Mouse (Mus musculus) hindbrain, embryonic 15.5 days (tissue): ENCODE results near the gene H2-Oa. TPM values are rescaled to one million over a fixed set of nuclear protein-coding genes. Genes with fewer than 3 reads are reported as not detected.
A peak's percentile ranks its signal among the peaks of the same experiment; 100 is the strongest.
"Not testable (repeated sequence)": the region's sequence is repeated elsewhere in the genome, so short reads cannot be mapped to it uniquely, and the experiment has no call there.

ENCODE experiments used
- ATAC-seq: fragments of 200-750 bp; cut with Nextera tagmentation; 2 replicates; pipeline ENCODE4 v1.8.0; 2017; ENCODE audit warnings: low read depth, moderate number of reproducible peaks, moderate TSS enrichment; ENCODE audit not compliant: low FRiP score
- H3K27ac ChIP-seq: fragments of 300-500 bp; sonication (generic); replicated peaks from 2 replicates; pipeline ENCODE4 v1.5.1; 2015; ENCODE audit warnings: mild to moderate bottlenecking, inconsistent platforms
- H3K27me3 ChIP-seq: fragments of 300-500 bp; sonication (generic); 2 replicates; pipeline ENCODE4 v1.6.1; 2015; ENCODE audit warnings: control low read depth, inconsistent platforms
- H3K36me3 ChIP-seq: fragments of 300-500 bp; sonication (generic); 2 replicates; pipeline ENCODE4 v1.6.1; 2015; ENCODE audit warnings: control low read depth, inconsistent platforms
- H3K4me1 ChIP-seq: fragments of 300-500 bp; sonication (generic); replicated peaks from 2 replicates; pipeline ENCODE4 v1.6.1; 2015; ENCODE audit warnings: control low read depth, inconsistent platforms
- H3K4me2 ChIP-seq: fragments of 300-500 bp; sonication (generic); 2 replicates; pipeline ENCODE4 v1.6.1; 2015; ENCODE audit warnings: moderate library complexity, mild to moderate bottlenecking, inconsistent platforms
- H3K4me3 ChIP-seq: fragments of 300-500 bp; sonication (generic); 2 replicates; pipeline ENCODE4 v1.5.1; 2015; ENCODE audit warnings: mild to moderate bottlenecking, inconsistent platforms
- H3K9ac ChIP-seq: fragments of 300-500 bp; sonication (generic); 2 replicates; pipeline ENCODE4 v1.6.1; 2015; ENCODE audit warnings: inconsistent platforms
- H3K9me3 ChIP-seq: fragments of 300-500 bp; sonication (generic); 2 replicates; pipeline ENCODE4 v1.6.1; 2016; ENCODE audit warnings: control low read depth, inconsistent platforms
- WGBS: fragments of 180-500 bp; shearing (Covaris S2); methylation state at CpG from one replicate; pipeline ENCODE4 v1.1.7; 2015; 5-methylcytosine and 5-hydroxymethylcytosine counted together
- polyA plus RNA-seq: library from polyadenylated mRNA; unstranded; fragments of >200 nt; fragmentation: Nextera tagmentation; extraction: Ambion mirVana; gene quantifications from 2 replicates; pipeline ENCODE4 v1.2.1, GENCODE M21; 2015

Gene H2-Oa
- polyA plus RNA-seq, 1 experiment from 2014 or later, result 0.14 TPM

- 68% methylated on average over 7 of the region's 7 CpGs for WGBS
- H3K27me3 ChIP-seq, result peaks cover 48% of the 10 kb centered on the region
- H3K9me3 ChIP-seq, result no peaks in the 10 kb centered on the region
- no peak for ATAC-seq
- peaks cover 17% of the 10 kb centered on the region for H3K4me1 ChIP-seq
- no peaks in the 10 kb centered on the region for H3K36me3 ChIP-seq
- no peak overlapping the region for H3K9ac ChIP-seq
- no peak overlapping the region for H3K27ac ChIP-seq
- no peak overlapping the region for H3K4me2 ChIP-seq
- no peak overlapping the region for H3K4me3 ChIP-seq
Measured at GRCm38 (mm10) chr17:34137601-34138000, 45.5 kb downstream of the H2-Oa start.

GRCm38 (mm10) chr17:34138655-34139054 lies 46.5 kb downstream of the H2-Oa start:
- peaks cover 48% of the 10 kb centered on the region for H3K27me3 ChIP-seq
- H3K4me1 ChIP-seq, result peaks cover 17% of the 10 kb centered on the region
- 0 out of 2 replicates have a peak overlapping the region, but pooled peaks have one; percentile 24 for H3K4me3 ChIP-seq
- no peaks in the 10 kb centered on the region for H3K36me3 ChIP-seq
- WGBS, result 85% methylated on average over 7 of the region's 7 CpGs
- H3K4me2 ChIP-seq, result no peak overlapping the region; the same call in 1 of the 2 replicates
- H3K9me3 ChIP-seq, result no peaks in the 10 kb centered on the region
- H3K27ac ChIP-seq, result no peak overlapping the region
- no peak for ATAC-seq
- H3K9ac ChIP-seq, result no peak overlapping the region

GRCm38 (mm10) chr17:34139416-34139815 lies 47.3 kb downstream of the H2-Oa start:
- Histone ChIP-seq H3K9me3 (no peaks in the 10 kb centered on the region), H3K9ac (no peak overlapping the region), H3K27me3 (peaks cover 48% of the 10 kb centered on the region), H3K4me1 (peaks cover 17% of the 10 kb centered on the region), H3K4me2 (peak overlapping the region; percentile 58), H3K27ac (no peak overlapping the region), H3K36me3 (no peaks in the 10 kb centered on the region), H3K4me3 (peak overlapping the region; percentile 24)
- WGBS, result 2% methylated on average over 16 of the region's 16 CpGs
- ATAC-seq, result no peak

- 20% methylated on average over 5 of the region's 5 CpGs for WGBS
- H3K4me1 ChIP-seq, result peaks cover 17% of the 10 kb centered on the region
- no peak overlapping the region for H3K9ac ChIP-seq
- H3K36me3 ChIP-seq, result no peaks in the 10 kb centered on the region
- H3K4me2 ChIP-seq, result no peak overlapping the region
- H3K27me3 ChIP-seq, result peaks cover 48% of the 10 kb centered on the region
- no peak overlapping the region for H3K4me3 ChIP-seq
- H3K9me3 ChIP-seq, result no peaks in the 10 kb centered on the region
- H3K27ac ChIP-seq, result no peak overlapping the region
- ATAC-seq, result no peak
Measured at GRCm38 (mm10) chr17:34140240-34140639, 48.1 kb downstream of the H2-Oa start.

GRCm38 (mm10) chr17:34141448-34141847 lies 49.3 kb downstream of the H2-Oa start:
- Histone ChIP-seq H3K27me3 (peaks cover 48% of the 10 kb centered on the region), H3K4me2 (no peak overlapping the region), H3K9me3 (no peaks in the 10 kb centered on the region), H3K4me1 (peaks cover 13% of the 10 kb centered on the region), H3K36me3 (no peaks in the 10 kb centered on the region), H3K4me3 (no peak overlapping the region), H3K9ac (no peak overlapping the region), H3K27ac (no peak overlapping the region)
- 40% methylated on average over 4 of the region's 4 CpGs for WGBS
- no peak for ATAC-seq

GRCm38 (mm10) chr17:34142456-34143010 lies 50.4 kb downstream of the H2-Oa start:
- no peak for ATAC-seq
- WGBS, result 91% methylated on average over 7 of the region's 7 CpGs

GRCm38 (mm10) chr17:34143033-34143432 lies 50.9 kb downstream of the H2-Oa start, which contains the start of gene H2-DMb2:
Gene H2-DMb2, plus strand, starts transcription at chr17:34143307.
- Histone ChIP-seq H3K27ac (no peak within 1 kb of the TSS), H3K4me3 (no peak within 1 kb of the TSS), H3K27me3 (peaks cover 33% of the 10 kb centered on the region), H3K36me3 (no peaks in the 10 kb centered on the region), H3K4me1 (peaks cover 13% of the 10 kb centered on the region), H3K4me2 (no peak within 1 kb of the TSS), H3K9ac (no peak within 1 kb of the TSS), H3K9me3 (no peaks in the 10 kb centered on the region)
- no peak for ATAC-seq
- WGBS, result 29% methylated on average over 7 of the region's 7 CpGs

More at GRCm38 (mm10) chr17:34142456-34143010, 50.4 kb downstream of the H2-Oa start:
- peaks cover 38% of the 10 kb centered on the region for H3K27me3 ChIP-seq
- H3K4me2 ChIP-seq, result no peak overlapping the region
- H3K36me3 ChIP-seq, result no peaks in the 10 kb centered on the region
- no peak overlapping the region for H3K9ac ChIP-seq
- H3K4me1 ChIP-seq, result peaks cover 13% of the 10 kb centered on the region
- no peak overlapping the region for H3K27ac ChIP-seq
- H3K4me3 ChIP-seq, result no peak overlapping the region
- no peaks in the 10 kb centered on the region for H3K9me3 ChIP-seq

GRCm38 (mm10) chr17:34143461-34143860 lies 51.3 kb downstream of the H2-Oa start:
- no peak for ATAC-seq
- peaks cover 13% of the 10 kb centered on the region for H3K4me1 ChIP-seq
- WGBS, result 68% methylated on average over 4 of the region's 5 CpGs
- H3K4me2 ChIP-seq, result no peak overlapping the region
- no peak overlapping the region for H3K4me3 ChIP-seq
- H3K9me3 ChIP-seq, result no peaks in the 10 kb centered on the region
- H3K9ac ChIP-seq, result no peak overlapping the region
- peaks cover 29% of the 10 kb centered on the region for H3K27me3 ChIP-seq
- no peaks in the 10 kb centered on the region for H3K36me3 ChIP-seq
- no peak overlapping the region for H3K27ac ChIP-seq

GRCm38 (mm10) chr17:34144221-34144620 lies 52.1 kb downstream of the H2-Oa start:
- H3K9me3 ChIP-seq, H3K27ac ChIP-seq, H3K4me2 ChIP-seq, H3K4me3 ChIP-seq, ATAC-seq, H3K36me3 ChIP-seq, H3K9ac ChIP-seq: not testable (repeated sequence)
- H3K4me1 ChIP-seq, result peaks cover 10% of the 10 kb centered on the region
- 93% methylated on average over 4 of the region's 4 CpGs for WGBS
- H3K27me3 ChIP-seq, result peaks cover 21% of the 10 kb centered on the region

Other genes starting within 250 kb of the H2-Oa start
- 54.7 and 55.3 TPM in 2 replicates for gene Cd320, start 249.2 kb upstream of the H2-Oa start, polyA plus RNA-seq
- gene Gm7029, start 218.5 kb upstream of the H2-Oa start, polyA plus RNA-seq, result not detected in 2 replicates
- gene Kifc1, start 201.7 kb upstream of the H2-Oa start, polyA plus RNA-seq, result 2.2 and 2.7 TPM in 2 replicates
- 0.26 TPM in 1 of 2 replicates, not detected in the other for gene Platr17, start 187.2 kb upstream of the H2-Oa start, polyA plus RNA-seq
- gene Daxx, start 182.9 kb upstream of the H2-Oa start, polyA plus RNA-seq, result 50.3 and 55.9 TPM in 2 replicates
- 30.5 and 33.2 TPM in 2 replicates for gene Tapbp, start 176.4 kb upstream of the H2-Oa start, polyA plus RNA-seq
- gene Zbtb22, start 176.4 kb upstream of the H2-Oa start, polyA plus RNA-seq, result 17.1 TPM in 2 replicates
- 55.1 and 60.1 TPM in 2 replicates for gene Rgl2, start 162.8 kb upstream of the H2-Oa start, polyA plus RNA-seq
- 172 and 185 TPM in 2 replicates for gene Pfdn6, start 152.0 kb upstream of the H2-Oa start, polyA plus RNA-seq
- 24.3 and 26.5 TPM in 2 replicates for gene Wdr46, start 151.7 kb upstream of the H2-Oa start, polyA plus RNA-seq
- gene B3galt4, start 140.9 kb upstream of the H2-Oa start, polyA plus RNA-seq, result 12.8 and 14.1 TPM in 2 replicates
- 74.8 and 76.6 TPM in 2 replicates for gene Vps52, start 136.5 kb upstream of the H2-Oa start, polyA plus RNA-seq
- 701 and 784 TPM in 2 replicates for gene Rps18, start 136.3 kb upstream of the H2-Oa start, polyA plus RNA-seq
- gene H2-K1, start 92.0 kb upstream of the H2-Oa start, polyA plus RNA-seq, result 19.5 and 25.2 TPM in 2 replicates
- gene Ring1, start 67.7 kb upstream of the H2-Oa start, polyA plus RNA-seq, result 22.1 and 24.9 TPM in 2 replicates
- gene H2-Ke6, start 64.3 kb upstream of the H2-Oa start, polyA plus RNA-seq, result 64.8 and 71.9 TPM in 2 replicates
- gene Slc39a7, start 60.7 kb upstream of the H2-Oa start, polyA plus RNA-seq, result 166 and 176 TPM in 2 replicates
- 57.8 and 61.1 TPM in 2 replicates for gene Rxrb, start 60.5 kb upstream of the H2-Oa start, polyA plus RNA-seq
- gene Col11a2, start 52.9 kb upstream of the H2-Oa start, polyA plus RNA-seq, result 4.5 and 5.4 TPM in 2 replicates
- 19.4 and 19.8 TPM in 2 replicates for gene H2-DMa, start 27.2 kb downstream of the H2-Oa start, polyA plus RNA-seq
- 122 and 144 TPM in 2 replicates for gene Brd2, start 30.3 kb downstream of the H2-Oa start, polyA plus RNA-seq
- gene H2-DMb2, start 51.0 kb downstream of the H2-Oa start, polyA plus RNA-seq, result 0.20 and 0.38 TPM in 2 replicates
- gene H2-DMb1, start 60.7 kb downstream of the H2-Oa start, polyA plus RNA-seq, result 0.79 and 1.1 TPM in 2 replicates
- gene Tap1, start 95.2 kb downstream of the H2-Oa start, polyA plus RNA-seq, result 3.0 and 3.7 TPM in 2 replicates
- gene Psmb9, start 95.4 kb downstream of the H2-Oa start, polyA plus RNA-seq, result 1.4 and 2.4 TPM in 2 replicates
- 3.3 and 5.7 TPM in 2 replicates for gene Psmb8, start 105.4 kb downstream of the H2-Oa start, polyA plus RNA-seq
- gene Tap2, start 111.2 kb downstream of the H2-Oa start, polyA plus RNA-seq, result 2.2 and 2.3 TPM in 2 replicates
- gene H2-Ob, start 146.6 kb downstream of the H2-Oa start, polyA plus RNA-seq, result 0.20 and 0.21 TPM in 2 replicates
- gene H2-Ab1, start 165.3 kb downstream of the H2-Oa start, polyA plus RNA-seq, result 1.6 and 2.5 TPM in 2 replicates
- 0.83 and 1.2 TPM in 2 replicates for gene H2-Aa, start 195.5 kb downstream of the H2-Oa start, polyA plus RNA-seq
- 3.4 and 4.1 TPM in 2 replicates for gene H2-Eb1, start 213.5 kb downstream of the H2-Oa start, polyA plus RNA-seq
- 0.26 TPM in 2 replicates for gene H2-Eb2, start 233.3 kb downstream of the H2-Oa start, polyA plus RNA-seq